Mouse (Mus musculus): ENCODE results near the gene Lhfpl1. TPM values are rescaled to one million over a fixed set of nuclear protein-coding genes. Genes with fewer than 3 reads are reported as not detected.

Lhfpl1 gene
- polyA plus RNA-seq, 1 experiment, result 1.3 TPM

DNA sequence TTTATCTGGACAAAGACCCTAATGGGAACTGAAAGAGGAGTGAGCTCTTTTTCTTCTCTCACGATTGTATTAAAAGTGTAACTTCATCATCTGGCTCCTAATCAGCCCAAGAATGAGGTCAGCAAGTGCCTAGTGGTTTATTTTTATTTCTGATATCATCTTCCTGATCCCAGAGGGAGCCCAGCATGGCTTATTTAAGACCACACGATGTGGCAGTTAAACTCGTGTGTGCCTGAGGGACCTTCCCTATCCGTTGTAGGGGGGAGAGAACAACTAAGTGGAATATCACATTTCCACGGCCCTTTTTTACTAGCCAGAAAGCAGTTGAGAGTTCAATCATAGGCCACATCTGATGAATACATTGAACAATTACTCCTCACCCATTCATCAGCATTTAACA is 87.1 kb downstream of the Lhfpl1 start:
- 36% methylated on average over 5 of the region's 5 CpGs for WGBS
- TF ChIP-seq POLR2A (IDR thresholded peaks at IDR 0.05; ENCODE audit: borderline replicate concordance, extremely low read depth, low read depth, low read length), result no peak
- no peak for TF ChIP-seq CTCF (IDR thresholded peaks at IDR 0.05; ENCODE audit: insufficient read depth, low read length)
- H3K4me1 ChIP-seq (ENCODE audit: control insufficient read depth, insufficient read depth, low read length), result no peaks in the 10 kb centered on the region
- DNase-seq, result no peak
- no peak overlapping the region for H3K4me3 ChIP-seq (replicated peaks; ENCODE audit: extremely low read depth, low read depth, low read length)

Other genes starting within 250 kb of the Lhfpl1 start
- gene Amot, start 156.1 kb upstream of the Lhfpl1 start, polyA plus RNA-seq (2012; rRNA removed), result 7.6 and 11.0 TPM in 2 replicates